Mouse (Mus musculus): ENCODE data around the gene Hpd.
A peak's percentile ranks its signal among the peaks of the same experiment; 100 is the strongest.

- TF ChIP-seq EP300 (IDR thresholded peaks at IDR 0.05; ENCODE audit: low read depth): no peak
- TF ChIP-seq CTCF (IDR thresholded peaks at IDR 0.05; ENCODE audit: low read depth): peak; percentile 37; the same call in 1 of the 2 replicates
Measured at GRCm38 (mm10) chr5:123135471-123136360, 46.8 kb downstream of the Hpd start.

Measured in liver, embryonic 14.5 days (tissue).